Mouse (Mus musculus) urinary bladder, postnatal 25 days (tissue): ENCODE measurements around the gene Apool.

Source experiments
- DNase-seq: peaks from one replicate; pipeline ENCODE4 v3.0.0; 2022; ENCODE audit warnings: low spot score

The Apool gene

DNA sequence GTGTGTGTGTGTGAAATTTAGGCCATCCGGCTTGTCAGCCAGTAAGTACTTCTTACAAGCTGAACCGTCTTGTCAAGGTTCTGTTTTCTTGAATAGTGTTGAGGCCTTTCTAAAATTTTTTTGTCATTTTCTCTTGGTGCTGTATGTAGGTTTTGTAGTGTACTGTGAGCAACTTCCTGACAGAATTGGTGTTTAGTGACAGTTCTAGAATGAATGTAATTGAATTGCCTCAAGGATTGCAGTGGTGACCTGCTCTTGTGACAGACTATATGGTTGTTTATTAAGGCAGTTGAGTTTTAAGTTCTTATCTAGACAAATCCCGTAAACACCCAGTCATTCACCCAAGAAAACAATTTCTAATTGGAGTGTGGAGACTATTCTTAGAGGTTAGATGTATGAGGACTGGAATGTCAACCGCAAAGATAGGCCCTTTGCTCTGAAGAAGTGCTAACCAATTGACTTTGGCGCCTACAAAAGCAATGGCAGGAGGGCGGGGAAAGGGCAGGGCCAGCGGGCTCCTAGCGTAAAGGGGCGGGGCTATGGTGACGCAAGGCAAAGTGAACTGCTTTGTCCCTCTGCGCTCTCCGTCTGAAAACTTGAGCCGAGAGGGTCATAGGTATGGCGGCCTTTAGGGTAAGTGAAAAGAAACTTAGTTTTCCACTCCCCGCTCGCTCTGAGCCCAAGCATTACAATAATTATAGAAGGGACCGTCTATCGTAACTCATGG, at the start of gene Apool:
Apool (plus strand) TSS at position 531 of the 727 bp plus-strand sequence.
- peak; percentile 81 for DNase-seq

DNA sequence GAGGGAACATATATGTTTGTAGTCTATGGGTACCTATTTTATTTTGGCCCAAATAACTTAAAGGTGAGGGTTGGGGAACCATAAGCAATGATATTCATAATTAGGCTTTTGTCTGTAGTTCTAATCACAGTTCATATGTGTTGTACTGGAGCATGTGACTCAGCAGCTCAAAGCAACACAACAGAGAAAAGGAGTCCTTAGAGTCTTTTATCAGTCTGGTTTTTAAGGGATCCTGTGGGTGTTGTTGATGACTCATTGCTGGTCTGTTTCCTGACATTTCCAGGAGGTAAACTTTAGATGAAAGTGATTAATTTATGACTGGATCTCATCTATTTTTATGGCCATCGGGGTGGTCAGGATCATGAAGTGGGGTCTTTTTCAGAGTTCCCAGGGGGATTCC, 37.6 kb upstream of the Apool start:
- no peak for DNase-seq

DNA sequence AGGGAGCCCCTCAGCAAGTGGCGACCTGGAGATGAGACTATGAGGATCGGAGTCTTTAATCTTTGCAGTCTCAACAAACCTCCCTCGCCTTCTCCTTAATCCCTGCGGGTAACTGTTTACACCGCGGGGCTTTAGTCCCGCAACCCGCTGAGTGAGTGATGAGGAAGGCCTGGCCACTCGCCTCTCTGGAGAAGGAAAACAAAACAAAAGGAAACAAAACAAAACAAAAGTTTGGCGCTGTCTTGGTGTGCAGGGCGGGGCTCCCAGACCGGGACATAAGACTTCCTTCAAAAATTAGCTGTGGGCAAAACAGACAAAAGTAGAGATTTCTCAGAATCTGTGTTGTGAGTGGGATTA, 375 bp downstream of the Apool start:
- peak; percentile 3 for DNase-seq

DNA sequence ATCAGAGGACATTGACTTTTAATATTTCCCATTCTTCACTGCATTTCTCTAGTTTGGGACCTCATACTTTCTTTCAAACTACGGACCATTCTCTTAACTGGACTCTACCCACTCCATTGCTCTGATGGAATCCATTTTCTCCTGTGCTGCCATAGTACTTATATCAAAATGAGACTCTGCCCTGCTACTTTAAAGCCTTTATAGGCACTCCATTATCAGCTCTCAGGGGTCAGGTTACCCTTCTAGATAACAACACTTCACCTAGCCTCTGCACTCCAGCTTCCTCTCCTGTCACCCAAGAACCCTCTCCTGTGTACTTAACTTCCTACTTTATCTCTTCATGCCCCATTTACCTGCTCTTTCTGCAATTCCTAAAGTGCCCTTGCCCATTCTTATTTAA, 960 bp downstream of the Apool start:
- DNase-seq = no peak

DNA sequence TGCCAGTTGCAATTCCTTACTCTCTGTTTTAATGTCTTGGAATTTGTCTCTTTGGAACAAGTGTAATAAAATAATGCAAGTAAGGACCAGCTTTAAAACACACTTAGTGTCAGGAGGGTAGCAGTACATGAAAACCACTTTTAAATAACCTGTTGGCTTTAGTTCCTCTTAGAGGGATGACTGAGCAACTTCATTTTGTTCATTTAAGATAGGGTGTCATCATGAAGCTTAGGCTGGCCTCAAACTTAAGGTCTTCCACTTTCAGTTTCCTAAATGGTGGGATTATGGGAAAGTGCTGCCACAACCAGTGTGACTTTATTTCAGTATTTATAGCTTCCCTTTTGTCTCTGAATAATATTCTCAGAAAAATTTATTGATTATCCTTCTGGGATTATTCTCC, 9.1 kb downstream of the Apool start:
- DNase-seq = no peak

DNA sequence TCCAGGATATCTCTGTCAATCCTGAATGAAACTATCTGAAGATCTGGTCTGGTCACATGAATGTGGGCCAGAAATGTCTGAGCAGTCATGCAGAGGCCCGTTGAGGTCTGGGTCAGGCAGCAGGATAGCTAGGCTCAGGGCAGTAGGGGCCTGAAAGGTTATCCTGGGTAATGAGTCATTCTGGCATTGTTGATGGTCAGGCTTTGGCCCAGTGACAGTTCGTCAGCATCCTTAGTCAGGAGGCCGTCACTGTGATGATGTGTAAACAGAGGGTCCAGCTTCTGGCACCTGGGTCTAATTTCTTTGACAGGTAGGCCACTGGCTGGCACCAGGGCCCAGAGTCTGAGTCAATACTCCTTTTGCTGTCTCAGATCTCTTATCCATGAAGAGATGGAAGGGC, 28.4 kb downstream of the Apool start:
- DNase-seq = no peak

DNA sequence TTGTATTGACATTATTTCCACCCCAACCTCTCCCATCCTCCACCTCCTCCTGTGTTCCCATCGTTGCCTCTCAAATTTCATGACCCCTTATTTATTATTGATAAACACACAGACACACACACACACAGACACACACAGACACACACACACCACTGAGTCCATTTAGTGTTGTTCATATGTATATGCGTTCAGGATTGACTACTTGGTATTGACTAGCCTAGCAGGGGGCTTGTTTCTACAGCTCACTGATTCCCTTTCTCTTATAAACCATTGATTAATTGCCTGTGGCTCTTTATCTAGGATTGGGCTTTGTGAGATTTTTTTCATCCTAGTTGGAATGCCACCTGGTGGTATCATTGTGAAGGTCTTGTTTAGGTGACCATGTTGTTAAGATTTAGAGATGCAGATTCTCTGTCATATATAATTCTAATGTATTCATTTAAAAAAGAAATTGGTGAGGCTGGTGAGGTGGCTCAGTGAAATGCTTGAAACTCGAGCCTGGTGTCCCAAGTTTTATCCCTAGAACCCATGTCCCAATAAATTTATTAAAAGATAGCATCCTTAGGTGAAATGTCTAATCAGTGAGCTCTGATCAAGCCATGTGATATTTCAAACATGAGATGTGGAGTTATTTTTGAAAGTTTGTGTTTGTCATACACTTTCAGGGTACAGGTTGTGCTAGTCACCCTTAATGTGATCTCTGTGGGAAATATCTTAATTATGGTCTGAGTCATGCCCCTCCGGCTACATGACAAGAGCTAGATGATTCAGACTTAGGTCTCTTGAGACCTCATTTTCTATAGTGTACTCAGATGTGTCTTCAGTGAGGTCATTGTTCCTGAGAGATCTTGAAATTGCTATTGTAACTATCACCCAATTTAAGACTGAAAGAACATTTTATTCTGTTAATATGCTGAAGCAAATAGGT, 36.6 kb downstream of the Apool start:
- no peak for DNase-seq

DNA sequence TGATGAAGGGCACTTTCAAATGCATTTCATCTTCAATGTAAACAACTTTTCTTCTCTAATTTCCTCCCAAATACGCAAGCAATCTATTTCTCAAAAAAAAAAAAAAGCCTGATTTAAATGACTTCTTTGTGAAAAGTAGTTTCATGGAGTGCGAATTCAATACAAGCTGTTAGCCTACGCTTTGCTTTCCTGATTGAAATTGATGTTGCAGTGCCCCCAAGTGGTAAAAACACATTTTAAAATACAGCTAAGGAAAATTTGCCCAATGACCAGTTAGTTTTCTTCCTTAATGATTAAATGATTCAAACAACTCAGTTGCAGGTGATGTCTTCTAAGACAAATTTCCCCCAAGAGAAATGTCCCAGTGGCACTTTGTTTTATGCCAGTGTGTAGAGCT, 37.3 kb downstream of the Apool start:
- DNase-seq = no peak

DNA sequence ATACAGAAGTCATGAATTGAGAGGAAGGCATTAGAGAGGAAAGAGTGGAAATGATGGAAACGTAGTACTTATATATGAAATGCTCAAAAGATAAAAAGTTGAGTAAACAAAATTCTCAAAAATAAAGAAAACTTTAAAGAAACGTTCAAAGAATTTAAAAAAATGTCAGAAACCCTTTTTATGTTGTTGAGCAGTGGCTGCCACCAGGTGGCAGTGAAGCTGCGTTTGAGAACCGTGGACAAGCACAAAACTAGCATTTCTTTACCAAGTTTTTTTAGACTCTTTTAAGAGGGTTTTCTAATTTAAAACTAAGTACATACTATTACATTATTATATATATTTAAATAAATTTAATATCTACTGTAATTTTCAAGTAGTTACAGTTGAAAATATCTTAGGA, 57.3 kb downstream of the Apool start:
- no peak for DNase-seq

DNA sequence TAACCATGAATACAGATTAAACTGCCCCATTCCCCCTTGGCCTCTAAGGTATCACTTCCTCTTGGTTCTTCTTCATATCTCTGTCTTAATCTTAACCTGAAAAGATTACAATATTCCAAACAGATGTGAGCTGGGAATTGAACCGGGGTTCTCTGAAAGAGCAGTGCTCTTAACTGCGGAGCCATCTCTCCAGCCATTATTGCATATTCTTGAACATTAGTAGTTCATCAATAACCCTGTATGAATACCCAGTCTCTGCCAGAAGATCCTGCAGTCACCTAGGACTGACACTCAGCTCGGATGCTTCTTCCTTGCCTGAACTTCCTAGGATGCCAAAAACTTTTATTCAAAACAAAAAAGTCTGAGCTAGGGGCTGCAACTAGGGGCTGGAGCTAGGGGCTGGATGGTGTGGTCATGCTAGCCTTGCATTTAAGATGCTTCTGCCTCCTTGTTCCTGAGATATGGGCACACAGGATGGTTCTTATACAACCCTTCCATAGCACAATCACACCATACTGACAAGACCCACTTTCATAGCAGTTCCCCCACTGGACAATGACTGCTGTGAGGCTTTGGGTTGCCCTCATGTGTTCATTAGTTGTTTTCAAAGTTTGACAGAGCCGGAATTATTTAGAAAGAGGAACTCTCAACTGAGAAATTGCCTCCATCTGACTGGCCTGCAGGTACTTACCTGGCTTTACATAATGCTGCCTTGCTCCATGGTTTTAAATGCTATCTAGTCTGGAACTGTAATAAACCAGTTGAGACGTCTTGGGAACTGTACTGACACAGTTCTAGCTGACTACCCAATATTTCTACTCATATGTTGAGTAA, 59.7 kb downstream of the Apool start:
- peak; percentile 21 for DNase-seq

DNA sequence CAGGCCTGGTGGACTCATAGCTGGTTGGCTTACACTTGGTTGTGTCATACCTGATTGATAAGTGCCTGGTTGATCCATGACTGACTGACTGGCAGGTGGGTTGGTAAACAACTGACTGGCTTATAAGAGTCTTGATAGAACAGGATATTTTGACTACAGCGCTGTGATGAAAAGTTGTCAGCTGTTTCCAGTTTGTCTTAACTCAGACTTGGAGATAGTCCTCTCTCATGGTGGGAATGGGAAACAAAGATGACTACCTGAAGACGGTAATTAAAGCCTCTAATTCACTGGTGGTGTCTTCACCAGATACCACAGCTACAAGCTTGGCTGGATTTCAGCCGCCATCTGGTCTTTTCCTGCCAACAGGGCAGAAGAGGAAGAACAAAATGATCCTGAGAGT, 95.5 kb downstream of the Apool start, which contains the start of gene Satl1:
Satl1 (minus strand) TSS at position 101 of the 400 bp plus-strand sequence.
- DNase-seq = no peak

DNA sequence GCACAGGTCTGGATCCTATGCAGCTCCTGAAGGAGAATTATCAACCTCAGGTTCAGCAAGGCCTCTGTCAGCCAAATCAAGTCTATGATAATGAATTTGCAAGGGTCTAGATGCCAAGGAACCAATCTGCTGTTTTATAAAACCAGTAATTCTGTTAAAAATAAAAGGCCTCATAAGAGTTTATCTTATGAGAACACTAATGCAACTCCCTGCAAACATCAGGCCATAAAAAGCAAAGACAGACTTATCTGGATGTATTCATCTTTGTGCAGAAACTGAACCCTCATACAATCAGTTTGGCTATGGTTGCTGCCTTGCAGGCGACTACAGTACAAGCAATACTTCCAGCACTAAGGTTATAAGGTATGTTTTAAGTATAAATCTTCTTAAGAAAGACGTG, 101.2 kb downstream of the Apool start:
- DNase-seq = no peak
